Mouse (Mus musculus): ENCODE measurements around the gene Cd3d. TPM values are rescaled to one million over a fixed set of nuclear protein-coding genes. Genes with fewer than 3 reads are reported as not detected.

Cd3d gene
- not detected in 2 replicates for polyA plus RNA-seq (2014; fragmentation: Nextera tagmentation; extraction: Ambion mirVana)

- DNase-seq (ENCODE audit: low spot score) (no peak), ATAC-seq (replicated peaks; ENCODE audit: insufficient number of reproducible peaks, low FRiP score, low TSS enrichment, low read depth) (no peak)
- Histone ChIP-seq H3K27me3 (ENCODE audit: control insufficient read depth, insufficient read depth, low read length) (no peaks in the 10 kb centered on the region), H3K36me3 (replicated peaks; ENCODE audit: control insufficient read depth, insufficient read depth, low read depth, low read length) (no peaks in the 10 kb centered on the region), H3K9ac (replicated peaks; ENCODE audit: low read length) (no peak within 1 kb of the TSS), H3K27ac (replicated peaks; ENCODE audit: low read depth, low read length) (no peak within 1 kb of the TSS), H3K4me3 (ENCODE audit: low read depth, low read length) (no peak within 1 kb of the TSS), H3K4me2 (ENCODE audit: low read depth, low read length) (no peak within 1 kb of the TSS), H3K9me3 (replicated peaks; ENCODE audit: control insufficient read depth, low read length) (no peaks in the 10 kb centered on the region), H3K4me1 (ENCODE audit: control insufficient read depth, insufficient read depth, low read length) (no peaks in the 10 kb centered on the region)
- WGBS: 81% methylated on average over 4 of the region's 4 CpGs
Measured at GRCm38 (mm10) chr9:44981676-44982075, at the start of gene Cd3d. TSS of gene Cd3d (plus strand) at chr9:44981786.

- Histone ChIP-seq H3K4me3 (ENCODE audit: low read depth, low read length) (no peak overlapping the region), H3K9me3 (replicated peaks; ENCODE audit: control insufficient read depth, low read length) (no peaks in the 10 kb centered on the region), H3K27ac (replicated peaks; ENCODE audit: low read depth, low read length) (no peak overlapping the region), H3K4me1 (ENCODE audit: control insufficient read depth, insufficient read depth, low read length) (no peaks in the 10 kb centered on the region), H3K36me3 (replicated peaks; ENCODE audit: control insufficient read depth, insufficient read depth, low read depth, low read length) (peaks cover 5% of the 10 kb centered on the region), H3K27me3 (ENCODE audit: control insufficient read depth, insufficient read depth, low read length) (no peaks in the 10 kb centered on the region), H3K9ac (replicated peaks; ENCODE audit: low read length) (no peak overlapping the region), H3K4me2 (ENCODE audit: low read depth, low read length) (no peak overlapping the region)
- 84% methylated on average over 4 of the region's 4 CpGs for WGBS
- no peak for DNase-seq (ENCODE audit: low spot score)
- ATAC-seq (replicated peaks; ENCODE audit: insufficient number of reproducible peaks, low FRiP score, low TSS enrichment, low read depth): no peak
Measured at GRCm38 (mm10) chr9:44941756-44942155, 39.8 kb upstream of the Cd3d start.

- H3K4me2 ChIP-seq (ENCODE audit: low read depth, low read length): no peak overlapping the region
- no peak for ATAC-seq (replicated peaks; ENCODE audit: insufficient number of reproducible peaks, low FRiP score, low TSS enrichment, low read depth)
- H3K9me3 ChIP-seq (replicated peaks; ENCODE audit: control insufficient read depth, low read length): no peaks in the 10 kb centered on the region
- H3K36me3 ChIP-seq (replicated peaks; ENCODE audit: control insufficient read depth, insufficient read depth, low read depth, low read length): peaks cover 5% of the 10 kb centered on the region
- H3K27me3 ChIP-seq (ENCODE audit: control insufficient read depth, insufficient read depth, low read length): no peaks in the 10 kb centered on the region
- DNase-seq (ENCODE audit: low spot score): no peak
- no peak overlapping the region for H3K4me3 ChIP-seq (ENCODE audit: low read depth, low read length)
- H3K9ac ChIP-seq (replicated peaks; ENCODE audit: low read length): no peak overlapping the region
- 95% methylated on average over 4 of the region's 4 CpGs for WGBS
- no peak overlapping the region for H3K27ac ChIP-seq (replicated peaks; ENCODE audit: low read depth, low read length)
- no peaks in the 10 kb centered on the region for H3K4me1 ChIP-seq (ENCODE audit: control insufficient read depth, insufficient read depth, low read length)
Measured at GRCm38 (mm10) chr9:44942421-44942820, 39.2 kb upstream of the Cd3d start.

GRCm38 (mm10) chr9:44946185-44946695 is 35.3 kb upstream of the Cd3d start:
- no peak for DNase-seq (ENCODE audit: low spot score)
- no peak overlapping the region for H3K4me3 ChIP-seq (ENCODE audit: low read depth, low read length)
- no peaks in the 10 kb centered on the region for H3K9me3 ChIP-seq (replicated peaks; ENCODE audit: control insufficient read depth, low read length)
- 90% methylated on average over 7 of the region's 7 CpGs for WGBS
- peaks cover 4% of the 10 kb centered on the region for H3K36me3 ChIP-seq (replicated peaks; ENCODE audit: control insufficient read depth, insufficient read depth, low read depth, low read length)
- H3K9ac ChIP-seq (replicated peaks; ENCODE audit: low read length): no peak overlapping the region
- no peaks in the 10 kb centered on the region for H3K27me3 ChIP-seq (ENCODE audit: control insufficient read depth, insufficient read depth, low read length)
- no peak overlapping the region for H3K27ac ChIP-seq (replicated peaks; ENCODE audit: low read depth, low read length)
- ATAC-seq (replicated peaks; ENCODE audit: insufficient number of reproducible peaks, low FRiP score, low TSS enrichment, low read depth): no peak
- no peak overlapping the region for H3K4me2 ChIP-seq (ENCODE audit: low read depth, low read length)
- H3K4me1 ChIP-seq (ENCODE audit: control insufficient read depth, insufficient read depth, low read length): no peaks in the 10 kb centered on the region

DNA sequence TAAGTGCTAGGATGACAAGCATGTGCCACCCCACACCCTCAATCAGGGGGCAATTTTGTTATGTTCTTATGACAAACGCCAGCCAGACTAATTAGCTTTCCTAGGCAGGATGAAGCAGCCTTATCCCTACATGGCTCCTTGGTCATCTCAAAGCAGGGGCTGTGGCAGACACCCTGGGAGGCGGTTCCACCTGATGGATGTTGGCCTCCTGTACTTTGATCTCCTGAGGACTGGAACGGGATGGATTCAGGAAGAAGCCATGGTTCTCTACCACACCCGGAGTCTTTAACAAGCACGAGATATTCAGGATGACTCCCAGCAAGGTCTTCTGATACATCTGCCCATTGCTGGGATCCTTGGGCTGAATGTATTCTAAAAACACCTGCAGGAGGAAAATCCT is 33.8 kb upstream of the Cd3d start:
- no peaks in the 10 kb centered on the region for H3K9me3 ChIP-seq (replicated peaks; ENCODE audit: control insufficient read depth, low read length)
- no peak for ATAC-seq (replicated peaks; ENCODE audit: insufficient number of reproducible peaks, low FRiP score, low TSS enrichment, low read depth)
- H3K9ac ChIP-seq (replicated peaks; ENCODE audit: low read length): no peak overlapping the region
- no peak overlapping the region for H3K4me2 ChIP-seq (ENCODE audit: low read depth, low read length)
- H3K36me3 ChIP-seq (replicated peaks; ENCODE audit: control insufficient read depth, insufficient read depth, low read depth, low read length): peaks cover 2% of the 10 kb centered on the region
- H3K27ac ChIP-seq (replicated peaks; ENCODE audit: low read depth, low read length): no peak overlapping the region
- H3K27me3 ChIP-seq (ENCODE audit: control insufficient read depth, insufficient read depth, low read length): no peaks in the 10 kb centered on the region
- 91% methylated on average over 5 of the region's 5 CpGs for WGBS
- no peaks in the 10 kb centered on the region for H3K4me1 ChIP-seq (ENCODE audit: control insufficient read depth, insufficient read depth, low read length)
- no peak overlapping the region for H3K4me3 ChIP-seq (ENCODE audit: low read depth, low read length)
- DNase-seq (ENCODE audit: low spot score): no peak

GRCm38 (mm10) chr9:44954432-44954831 is 27.2 kb upstream of the Cd3d start:
- Histone ChIP-seq H3K27me3 (ENCODE audit: control insufficient read depth, insufficient read depth, low read length) (no peaks in the 10 kb centered on the region), H3K9me3 (replicated peaks; ENCODE audit: control insufficient read depth, low read length) (no peaks in the 10 kb centered on the region), H3K4me1 (ENCODE audit: control insufficient read depth, insufficient read depth, low read length) (no peaks in the 10 kb centered on the region), H3K36me3 (replicated peaks; ENCODE audit: control insufficient read depth, insufficient read depth, low read depth, low read length) (peaks cover 2% of the 10 kb centered on the region), H3K4me2 (ENCODE audit: low read depth, low read length) (no peak overlapping the region), H3K27ac (replicated peaks; ENCODE audit: low read depth, low read length) (no peak overlapping the region), H3K4me3 (ENCODE audit: low read depth, low read length) (no peak overlapping the region), H3K9ac (replicated peaks; ENCODE audit: low read length) (no peak overlapping the region)
- ATAC-seq (replicated peaks; ENCODE audit: insufficient number of reproducible peaks, low FRiP score, low TSS enrichment, low read depth) (no peak), DNase-seq (ENCODE audit: low spot score) (no peak)
- WGBS: 92% methylated on average over 3 of the region's 3 CpGs

- under 1% methylated on average over 39 of the region's 39 CpGs for WGBS
- H3K4me2 ChIP-seq (ENCODE audit: low read depth, low read length): peak within 1 kb of the TSS; percentile 74
- 0 out of 2 replicates have a peak, but pooled peaks cover 3% of the 10 kb centered on the region for H3K36me3 ChIP-seq (replicated peaks; ENCODE audit: control insufficient read depth, insufficient read depth, low read depth, low read length)
- H3K4me1 ChIP-seq (ENCODE audit: control insufficient read depth, insufficient read depth, low read length): no peaks in the 10 kb centered on the region; the same call in 1 of the 2 replicates
- H3K27ac ChIP-seq (replicated peaks; ENCODE audit: low read depth, low read length): no peak within 1 kb of the TSS
- ATAC-seq (replicated peaks; ENCODE audit: insufficient number of reproducible peaks, low FRiP score, low TSS enrichment, low read depth) (peak; percentile 88), DNase-seq (ENCODE audit: low spot score) (peak; percentile 100)
- H3K9ac ChIP-seq (replicated peaks; ENCODE audit: low read length): peak within 1 kb of the TSS; percentile 71
- peak within 1 kb of the TSS; percentile 86 for H3K4me3 ChIP-seq (ENCODE audit: low read depth, low read length)
- H3K27me3 ChIP-seq (ENCODE audit: control insufficient read depth, insufficient read depth, low read length): no peaks in the 10 kb centered on the region
- H3K9me3 ChIP-seq (replicated peaks; ENCODE audit: control insufficient read depth, low read length): no peaks in the 10 kb centered on the region
Measured at GRCm38 (mm10) chr9:44965126-44965832, 16.3 kb upstream of the Cd3d start, which contains the start of gene Ube4a. TSS of gene Ube4a (minus strand) at chr9:44965600.

DNA sequence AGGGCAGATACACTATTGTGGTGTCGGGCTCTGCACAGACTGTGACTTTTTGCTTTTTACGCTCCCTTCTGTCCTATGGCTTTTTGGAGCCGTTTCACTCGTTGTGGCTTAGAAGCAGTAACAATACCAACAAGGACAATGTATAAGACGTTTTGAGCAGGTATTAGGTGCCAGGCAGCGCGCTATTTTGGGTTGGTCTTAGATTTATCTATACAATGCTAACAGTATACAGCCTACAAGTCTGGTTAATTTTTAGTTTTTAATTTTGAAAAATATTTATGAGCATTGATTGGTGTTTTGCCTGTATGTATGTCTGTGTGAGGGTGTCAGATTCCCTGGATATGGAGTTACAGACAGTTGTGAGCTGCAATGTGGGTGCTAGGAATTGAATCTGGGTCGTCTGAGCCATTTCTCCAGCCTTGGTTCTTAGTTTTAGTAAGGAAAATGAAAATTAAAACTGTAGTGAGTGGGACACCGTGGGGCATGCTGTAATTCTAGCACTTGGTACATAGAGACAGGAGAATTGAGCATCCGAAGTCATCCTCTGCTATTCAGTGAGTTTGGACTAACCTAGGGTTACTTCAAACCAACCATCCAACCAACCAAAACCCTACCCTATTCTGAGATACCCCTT is 15.6 kb upstream of the Cd3d start:
- Histone ChIP-seq H3K9me3 (replicated peaks; ENCODE audit: control insufficient read depth, low read length) (no peaks in the 10 kb centered on the region), H3K4me3 (ENCODE audit: low read depth, low read length) (peak overlapping the region; percentile 86), H3K27ac (replicated peaks; ENCODE audit: low read depth, low read length) (no peak overlapping the region), H3K36me3 (replicated peaks; ENCODE audit: control insufficient read depth, insufficient read depth, low read depth, low read length) (0 out of 2 replicates have a peak, but pooled peaks cover 3% of the 10 kb centered on the region), H3K4me2 (ENCODE audit: low read depth, low read length) (peak overlapping the region; percentile 54), H3K27me3 (ENCODE audit: control insufficient read depth, insufficient read depth, low read length) (no peaks in the 10 kb centered on the region), H3K4me1 (ENCODE audit: control insufficient read depth, insufficient read depth, low read length) (no peaks in the 10 kb centered on the region; the same call in 1 of the 2 replicates), H3K9ac (replicated peaks; ENCODE audit: low read length) (peak overlapping the region; percentile 26; the same call in 1 of the 2 replicates)
- WGBS: 14% methylated on average over 10 of the region's 10 CpGs
- DNase-seq (ENCODE audit: low spot score): no peak
- no peak; the same call in 1 of the 2 replicates for ATAC-seq (replicated peaks; ENCODE audit: insufficient number of reproducible peaks, low FRiP score, low TSS enrichment, low read depth)
